Mouse (Mus musculus): ENCODE measurements around the gene Asna1.

DNA sequence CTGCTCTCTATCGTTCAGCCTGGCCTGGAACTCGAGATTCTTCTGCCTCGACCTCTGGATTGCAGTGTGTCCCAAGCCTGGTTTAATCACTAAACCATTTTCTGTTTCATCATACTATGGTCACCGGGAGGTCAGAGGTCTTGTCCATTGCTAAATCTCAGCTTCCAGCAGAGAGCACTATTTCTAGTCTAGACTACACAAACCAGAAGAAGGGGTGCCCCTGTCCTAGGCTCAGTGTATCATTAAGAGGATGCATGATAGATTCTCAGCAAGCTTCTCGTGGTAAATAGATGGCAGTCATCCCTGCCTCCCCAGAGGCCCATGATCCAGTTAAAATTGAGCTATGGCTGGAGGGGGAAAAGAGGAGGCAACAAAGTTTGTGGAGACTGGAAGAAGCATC lies 46.0 kb upstream of the Asna1 start:
- TF ChIP-seq GATA1 (IDR thresholded peaks at IDR 0.05; ENCODE audit: low read length) (no peak), TAL1 (IDR thresholded peaks at IDR 0.05; ENCODE audit: low read length) (no peak)
